Mouse (Mus musculus) thymus, adult 2 months (tissue): ENCODE data around the gene Ldb3.

ENCODE experiments used
- CTCF ChIP-seq: fragments of 200-500 bp; IDR thresholded peaks from 2 replicates; pipeline ENCODE4 v1.5.1; 2012; ENCODE audit warnings: mild to moderate bottlenecking, control low read depth, low read length, moderate library complexity, borderline replicate concordance; ENCODE audit not compliant: control insufficient read depth, poor library complexity, insufficient read depth; ENCODE audit errors: extremely low read depth
- POLR2A ChIP-seq: fragments of 200-500 bp; IDR thresholded peaks from 2 replicates; pipeline ENCODE4 v1.6.1; 2012; ENCODE audit warnings: mild to moderate bottlenecking, low read length, control low read depth, moderate library complexity; ENCODE audit not compliant: control insufficient read depth, poor library complexity, insufficient read depth; ENCODE audit errors: extremely low read depth

GRCm38 (mm10) chr14:34514120-34514519 is 74.4 kb downstream of the Ldb3 start:
- TF ChIP-seq POLR2A = no peak
- no peak for TF ChIP-seq CTCF
